Mouse (Mus musculus) liver, embryonic 14.5 days (tissue): ENCODE results near the gene Dhrs3.

Experiments
- CTCF ChIP-seq: IDR thresholded peaks from 2 replicates; pipeline ENCODE4 v1.5.1; 2016; ENCODE audit warnings: antibody characterized with exemption, low read depth, control low read depth
- EP300 ChIP-seq: IDR thresholded peaks from 2 replicates; pipeline ENCODE4 v1.6.1; 2016; ENCODE audit warnings: antibody characterized with exemption, low read depth

DNA sequence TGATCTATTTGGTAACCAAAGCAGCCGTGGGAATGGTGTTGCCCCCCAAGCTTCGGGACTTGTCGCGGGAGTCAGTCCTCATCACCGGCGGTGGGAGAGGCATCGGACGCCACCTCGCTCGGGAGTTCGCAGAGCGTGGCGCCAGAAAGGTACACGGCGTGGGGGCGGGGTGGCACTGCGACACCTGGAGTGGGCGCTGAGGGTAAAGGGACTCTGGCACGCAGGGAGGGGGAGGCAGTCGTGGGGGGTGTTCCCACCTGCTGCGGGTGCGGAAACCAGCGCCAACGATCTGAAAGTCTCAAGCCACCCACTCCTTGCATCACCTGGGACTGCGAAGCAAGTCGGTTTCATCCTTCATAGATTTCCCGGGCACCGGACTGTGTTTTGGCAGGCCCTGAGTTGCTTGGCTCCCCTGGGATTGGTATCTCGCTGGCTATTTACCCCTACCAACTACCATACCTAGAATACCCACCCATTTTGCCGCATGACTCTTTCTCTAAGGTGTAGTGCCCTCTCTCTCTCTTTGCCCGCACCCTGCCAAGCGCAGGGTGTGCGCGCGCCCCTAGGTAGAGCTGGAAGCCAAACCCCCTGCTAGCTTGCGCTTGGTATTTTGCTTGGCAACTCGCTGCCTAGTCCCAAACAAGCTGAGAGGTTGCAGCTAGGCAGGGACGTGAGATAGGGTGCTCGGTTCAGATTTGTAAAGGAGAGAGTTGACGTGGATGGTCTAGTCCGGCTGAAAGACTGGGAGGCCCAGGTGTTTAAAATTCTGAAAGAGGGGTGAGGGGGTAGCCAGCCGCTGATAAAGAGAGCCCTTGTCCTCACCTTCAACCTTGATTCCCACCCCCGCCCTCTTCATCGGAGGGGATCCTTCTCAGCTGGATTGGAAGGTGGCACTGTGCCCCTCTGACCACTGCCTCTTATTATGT is 1.2 kb downstream of the Dhrs3 start:
- no peak for TF ChIP-seq EP300
- TF ChIP-seq CTCF, result no peak
